26 mouse cellular contexts compared by ENCODE assay signal in the genomic region with DNA sequence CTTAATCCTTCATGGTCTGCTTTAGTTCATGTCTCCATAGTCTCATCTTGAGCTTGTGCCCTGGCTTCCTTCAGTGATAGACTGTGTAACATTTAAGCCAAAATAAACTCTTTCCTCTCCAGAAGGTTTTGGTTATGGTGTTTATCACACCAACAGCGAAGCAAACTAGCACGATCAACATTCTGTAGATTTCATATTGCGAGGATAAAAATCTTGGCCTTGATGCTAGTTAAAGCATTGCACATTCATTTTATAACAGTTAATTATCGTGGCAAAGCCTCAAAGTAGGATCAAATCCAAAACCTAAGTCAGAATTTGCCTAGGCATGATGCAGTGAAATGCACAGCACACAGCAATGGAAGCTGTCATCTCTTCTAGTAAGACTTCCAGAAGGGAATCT.
DNase-seq lines count a peak whose midpoint lies in the region; ATAC-seq and TF ChIP-seq lines count a peak whose summit lies in the region.
"Had no signal": no experiment of that assay in that cellular context is flagged by ENCODE, and none has a peak within 500 bp of the region (broad histone marks: within the 10 kb centered on the region; RNA-seq: fewer than 3 reads in every experiment).

No protein-coding gene starts in this region.

- no peaks in the 10 kb centered on the region for H3K4me1 ChIP-seq in forebrain, embryonic 13.5 days
- no peaks in the 10 kb centered on the region for H3K4me1 ChIP-seq in forebrain, embryonic 10.5 days
- H3K4me1 ChIP-seq in forebrain, embryonic 15.5 days, result no peaks in the 10 kb centered on the region
- no peaks in the 10 kb centered on the region for H3K4me1 ChIP-seq in forebrain, embryonic 12.5 days
- no peaks in the 10 kb centered on the region for H3K4me1 ChIP-seq in forebrain, embryonic 16.5 days (replicated peaks; ENCODE audit: control insufficient read depth, insufficient read depth, low read length)
- H3K4me1 ChIP-seq: embryonic facial prominence, embryonic 13.5 days; embryonic facial prominence, embryonic 15.5 days had no signal

- H3K27ac ChIP-seq in forebrain, embryonic 13.5 days, result no peak overlapping the region
- no peak overlapping the region for H3K27ac ChIP-seq in forebrain, embryonic 10.5 days
- no peak overlapping the region for H3K27ac ChIP-seq in forebrain, embryonic 15.5 days (replicated peaks)
- H3K27ac ChIP-seq in forebrain, embryonic 12.5 days, result no peak overlapping the region
- H3K27ac ChIP-seq in forebrain, embryonic 16.5 days (ENCODE audit: low read length), result no peak overlapping the region
- H3K27ac ChIP-seq: embryonic facial prominence, embryonic 13.5 days; embryonic facial prominence, embryonic 15.5 days had no signal

- no peaks in the 10 kb centered on the region for H3K36me3 ChIP-seq in forebrain, embryonic 13.5 days (ENCODE audit: poor library complexity, severe bottlenecking)
- no peaks in the 10 kb centered on the region for H3K36me3 ChIP-seq in forebrain, embryonic 10.5 days (replicated peaks)
- H3K36me3 ChIP-seq in forebrain, embryonic 15.5 days, result no peaks in the 10 kb centered on the region
- no peaks in the 10 kb centered on the region for H3K36me3 ChIP-seq in forebrain, embryonic 12.5 days (replicated peaks)
- no peaks in the 10 kb centered on the region for H3K36me3 ChIP-seq in forebrain, embryonic 16.5 days (ENCODE audit: control insufficient read depth, insufficient read depth)
- H3K36me3 ChIP-seq: embryonic facial prominence, embryonic 13.5 days; embryonic facial prominence, embryonic 15.5 days; G1E had no signal

- ATAC-seq in forebrain, embryonic 13.5 days, result peak; percentile 69; the same call in 1 of the 2 replicates
- ATAC-seq in forebrain, embryonic 15.5 days (replicated peaks), result peak; percentile 79; the same call in 1 of the 2 replicates
- no peak for ATAC-seq in forebrain, embryonic 12.5 days (ENCODE audit: low FRiP score)
- peak; percentile 86 for ATAC-seq in forebrain, embryonic 16.5 days
- ATAC-seq: activated CD4-positive, CD25-positive, alpha-beta regulatory T cell, adult 4 months; CD4-positive, CD25-positive, alpha-beta regulatory T cell, adult 4 months; Patski had no signal

- H3K4me2 ChIP-seq in forebrain, embryonic 13.5 days, result no peak overlapping the region
- H3K4me2 ChIP-seq in forebrain, embryonic 15.5 days (replicated peaks), result no peak overlapping the region
- H3K4me2 ChIP-seq in forebrain, embryonic 12.5 days, result no peak overlapping the region
- no peak overlapping the region for H3K4me2 ChIP-seq in forebrain, embryonic 16.5 days (ENCODE audit: low read length)
- H3K4me2 ChIP-seq: embryonic facial prominence, embryonic 13.5 days; embryonic facial prominence, embryonic 15.5 days had no signal

- H3K27me3 ChIP-seq in forebrain, embryonic 13.5 days, result no peaks in the 10 kb centered on the region
- no peaks in the 10 kb centered on the region for H3K27me3 ChIP-seq in forebrain, embryonic 10.5 days (ENCODE audit: poor library complexity, severe bottlenecking)
- H3K27me3 ChIP-seq in forebrain, embryonic 15.5 days, result no peaks in the 10 kb centered on the region
- H3K27me3 ChIP-seq in forebrain, embryonic 12.5 days, result no peaks in the 10 kb centered on the region
- no peaks in the 10 kb centered on the region for H3K27me3 ChIP-seq in forebrain, embryonic 16.5 days (replicated peaks; ENCODE audit: control insufficient read depth, insufficient read depth, low read length)
- H3K27me3 ChIP-seq: CH12.LX; embryonic facial prominence, embryonic 13.5 days; embryonic facial prominence, embryonic 15.5 days; Patski had no signal

- WGBS in forebrain, embryonic 13.5 days, result 87% methylated on average over 4 of the region's 4 CpGs
- 90% methylated on average over 4 of the region's 4 CpGs for whole genome bisulfite sequencing in forebrain, embryonic 10.5 days
- WGBS in forebrain, embryonic 15.5 days, result 73% methylated on average over 4 of the region's 4 CpGs
- 89% methylated on average over 4 of the region's 4 CpGs for WGBS in forebrain, embryonic 12.5 days
- 74% methylated on average over 4 of the region's 4 CpGs for WGBS in forebrain, embryonic 16.5 days

- no peak for TF ChIP-seq CTCF in brain, embryonic 14.5 days (IDR thresholded peaks at IDR 0.05; ENCODE audit: borderline replicate concordance, extremely low read depth, insufficient read depth, insufficient read length)

- no peak for DNase-seq in forebrain, embryonic 10.5 days (ENCODE audit: extremely low spot score, low spot score)
- DNase-seq in brain, embryonic 14.5 days (ENCODE audit: low read depth), result peak; percentile 68
- DNase-seq in testis, postnatal 14 days (ENCODE audit: low spot score), result no peak
- no peak for DNase-seq in gastrocnemius, postnatal 25 days
- DNase-seq: adrenal gland, adult 8-10 months; adrenal gland, postnatal 14 days; adrenal gland, postnatal 36 days; B cell, adult 2 months; cerebellum, adult 11-12 months; cerebellum, adult 2 months; cerebellum, adult 9-11 months; cerebellum, postnatal 14 days; cerebellum, postnatal 36 days; embryo, embryonic 11 days had no signal

- no peak overlapping the region for H3K4me3 ChIP-seq in forebrain, embryonic 13.5 days
- H3K4me3 ChIP-seq in forebrain, embryonic 10.5 days, result no peak overlapping the region
- H3K4me3 ChIP-seq in forebrain, embryonic 15.5 days, result no peak overlapping the region
- H3K4me3 ChIP-seq in forebrain, embryonic 12.5 days (replicated peaks), result no peak overlapping the region
- H3K4me3 ChIP-seq in forebrain, embryonic 16.5 days (replicated peaks; ENCODE audit: low read length), result no peak overlapping the region
- H3K4me3 ChIP-seq: embryonic facial prominence, embryonic 13.5 days; embryonic facial prominence, embryonic 15.5 days; erythroblast, embryonic 14.5 days had no signal

- no peak overlapping the region for H3K9ac ChIP-seq in forebrain, embryonic 13.5 days
- H3K9ac ChIP-seq in forebrain, embryonic 15.5 days (replicated peaks), result no peak overlapping the region
- H3K9ac ChIP-seq in forebrain, embryonic 12.5 days, result no peak overlapping the region
- no peak overlapping the region for H3K9ac ChIP-seq in forebrain, embryonic 16.5 days (replicated peaks; ENCODE audit: low read depth, low read length)
- H3K9ac ChIP-seq: embryonic facial prominence, embryonic 13.5 days; embryonic facial prominence, embryonic 15.5 days had no signal

- H3K9me3 ChIP-seq in forebrain, embryonic 13.5 days (replicated peaks), result no peaks in the 10 kb centered on the region
- H3K9me3 ChIP-seq in forebrain, embryonic 10.5 days, result no peaks in the 10 kb centered on the region
- H3K9me3 ChIP-seq in forebrain, embryonic 15.5 days, result no peaks in the 10 kb centered on the region
- no peaks in the 10 kb centered on the region for H3K9me3 ChIP-seq in forebrain, embryonic 12.5 days
- H3K9me3 ChIP-seq in forebrain, embryonic 16.5 days (ENCODE audit: control insufficient read depth, low read length), result no peaks in the 10 kb centered on the region
- H3K9me3 ChIP-seq: embryonic facial prominence, embryonic 13.5 days; embryonic facial prominence, embryonic 15.5 days; G1E had no signal

- no peak for TF ChIP-seq POLR2A in brain, embryonic 14.5 days (IDR thresholded peaks at IDR 0.05; ENCODE audit: borderline replicate concordance, extremely low read depth, insufficient read depth, insufficient read length, poor library complexity, severe bottlenecking)
